Mouse (Mus musculus) R1 (cell line): Measurements from ENCODE around the gene Ankrd33.

Experiments
- DNase-seq: peaks from one replicate; pipeline ENCODE4 v3.0.0-alpha.2; 2018; ENCODE audit warnings: low read depth, low spot score

Gene Ankrd33

GRCm38 (mm10) chr15:101122290-101122589 is 6.7 kb downstream of the Ankrd33 start:
- peak; percentile 88 for DNase-seq

- no peak for DNase-seq
Observed at GRCm38 (mm10) chr15:101123202-101123601, 7.6 kb downstream of the Ankrd33 start.

GRCm38 (mm10) chr15:101125561-101125960 is 10.0 kb downstream of the Ankrd33 start:
- no peak for DNase-seq

- no peak for DNase-seq
Observed at GRCm38 (mm10) chr15:101126876-101127544, 11.5 kb downstream of the Ankrd33 start.

GRCm38 (mm10) chr15:101128181-101129089 is 12.9 kb downstream of the Ankrd33 start, which contains the start of gene Acvrl1:
Gene Acvrl1, plus strand, starts transcription at chr15:101128522.
- DNase-seq: peak; percentile 43

- no peak for DNase-seq
Observed at GRCm38 (mm10) chr15:101129412-101129811, 13.9 kb downstream of the Ankrd33 start.

GRCm38 (mm10) chr15:101131498-101131897 is 15.9 kb downstream of the Ankrd33 start:
- DNase-seq: no peak

- DNase-seq: no peak
Observed at GRCm38 (mm10) chr15:101132041-101132440, 16.5 kb downstream of the Ankrd33 start.

GRCm38 (mm10) chr15:101132761-101133160 is 17.2 kb downstream of the Ankrd33 start:
- DNase-seq: no peak

GRCm38 (mm10) chr15:101133993-101134704 is 18.6 kb downstream of the Ankrd33 start:
- peak; percentile 73 for DNase-seq

- no peak for DNase-seq
Observed at GRCm38 (mm10) chr15:101135405-101135804, 19.9 kb downstream of the Ankrd33 start.

GRCm38 (mm10) chr15:101137455-101137854 is 21.9 kb downstream of the Ankrd33 start:
- peak; percentile 79 for DNase-seq

- no peak for DNase-seq
Observed at GRCm38 (mm10) chr15:101138675-101139074, 23.1 kb downstream of the Ankrd33 start.

- no peak for DNase-seq
Observed at GRCm38 (mm10) chr15:101139885-101140284, 24.3 kb downstream of the Ankrd33 start.

- no peak for DNase-seq
Observed at GRCm38 (mm10) chr15:101140587-101140986, 25.0 kb downstream of the Ankrd33 start.

GRCm38 (mm10) chr15:101141061-101141541 is 25.5 kb downstream of the Ankrd33 start:
- peak; percentile 62 for DNase-seq

- DNase-seq: no peak
Observed at GRCm38 (mm10) chr15:101142672-101143071, 27.1 kb downstream of the Ankrd33 start.

- DNase-seq: no peak
Observed at GRCm38 (mm10) chr15:101143494-101143893, 27.9 kb downstream of the Ankrd33 start.

- DNase-seq: no peak
Observed at GRCm38 (mm10) chr15:101144176-101144575, 28.6 kb downstream of the Ankrd33 start.

- DNase-seq: no peak
Observed at GRCm38 (mm10) chr15:101144779-101145178, 29.2 kb downstream of the Ankrd33 start.

GRCm38 (mm10) chr15:101145424-101146099 is 30.0 kb downstream of the Ankrd33 start:
- peak; percentile 95 for DNase-seq
